Mouse (Mus musculus) spleen, adult 2 months (tissue): ENCODE measurements around the gene Atg7.

Experiments used
- CTCF ChIP-seq: fragments of 200-500 bp; IDR thresholded peaks from 2 replicates; pipeline ENCODE4 v1.5.1; 2011; ENCODE audit warnings: mild to moderate bottlenecking, inconsistent platforms; ENCODE audit not compliant: insufficient read depth, insufficient read length, insufficient replicate concordance; ENCODE audit errors: extremely low read depth
- POLR2A ChIP-seq: fragments of 200-500 bp; IDR thresholded peaks from 2 replicates; pipeline ENCODE4 v1.6.1; 2011; ENCODE audit warnings: low read depth, low read length, inconsistent platforms

DNA sequence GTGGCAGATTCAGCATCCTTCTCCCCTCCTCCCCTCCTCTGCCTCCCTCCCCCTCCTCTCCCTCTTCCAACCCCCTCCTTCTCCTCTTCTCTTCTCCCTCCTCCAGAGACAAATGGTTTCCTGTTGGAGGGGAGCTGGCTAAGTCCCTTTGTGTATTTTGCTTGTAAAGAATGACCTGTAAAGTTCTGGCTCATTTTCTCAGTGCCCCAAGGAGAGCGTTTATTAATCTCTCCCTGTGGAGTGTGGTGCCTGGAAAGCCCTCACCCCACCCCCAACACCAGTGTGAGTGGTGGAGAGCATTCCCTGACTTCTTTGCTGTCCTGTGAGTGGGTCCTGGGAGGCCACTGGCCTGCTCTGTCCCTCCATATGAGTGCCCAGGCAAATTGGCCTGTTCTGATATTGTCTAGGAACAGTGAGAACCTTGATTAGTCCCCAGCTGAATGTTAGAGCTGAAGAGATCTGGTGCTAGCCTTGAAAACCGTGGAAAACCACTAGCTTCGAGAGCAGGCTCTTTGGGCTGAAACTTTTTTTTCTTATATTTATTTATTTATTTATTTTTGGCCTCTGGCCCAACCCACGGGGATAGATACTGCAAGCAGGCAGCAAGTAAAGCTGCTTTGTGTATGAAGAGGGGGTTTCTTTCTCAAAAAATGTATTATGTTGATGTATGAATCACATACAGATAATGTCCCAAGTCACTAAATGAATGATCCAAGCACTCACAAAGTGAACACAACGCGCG lies 72.6 kb downstream of the Atg7 start:
- TF ChIP-seq POLR2A (no peak), CTCF (no peak)
